Mouse (Mus musculus) erythroblast, embryonic 14.5 days (primary cell): Measurements from ENCODE around the gene Polr2f.

Experiments used
- GATA1 ChIP-seq: IDR thresholded peaks from 2 replicates; pipeline ENCODE4 v1.6.1; 2012; ENCODE audit warnings: low read length, inconsistent platforms, mixed read lengths
- TAL1 ChIP-seq: IDR thresholded peaks from 3 replicates; pipeline ENCODE4 v1.6.1; 2012; ENCODE audit warnings: low read length, inconsistent platforms, mixed read lengths

DNA sequence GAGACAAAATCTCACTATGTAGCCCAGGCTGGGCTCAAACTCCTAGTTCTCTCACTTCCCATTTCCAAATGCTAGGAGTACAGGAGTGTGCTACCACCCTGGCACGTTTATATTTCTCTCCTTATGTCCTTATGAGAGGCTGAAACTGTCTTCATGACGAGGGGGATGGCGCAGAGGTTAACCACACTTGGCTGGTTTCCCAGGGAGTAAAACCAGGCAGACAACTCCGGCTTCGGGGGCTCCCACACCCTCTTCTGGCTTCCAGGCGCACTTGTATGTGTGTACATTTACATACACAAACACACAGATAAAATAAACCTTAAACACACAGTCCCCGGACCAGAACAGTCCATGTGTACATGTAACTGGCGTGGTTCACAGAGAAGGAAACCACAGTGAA is 3.2 kb downstream of the Polr2f start:
- TF ChIP-seq GATA1 (no peak), TAL1 (no peak)
